Mouse (Mus musculus) neutrophil, adult 5-6 weeks (primary cell): Measurements from ENCODE around the gene Pot1b. TPM values are rescaled to one million over a fixed set of nuclear protein-coding genes. Genes with fewer than 3 reads are reported as not detected.
A peak's percentile ranks its signal among the peaks of the same experiment; 100 is the strongest.

ENCODE experiments used
- ATAC-seq: fragments of 151-379, 151-347 bp; 2 replicates; pipeline ENCODE4 v1.8.0; 2017; ENCODE audit warnings: mild to moderate bottlenecking, moderate TSS enrichment; ENCODE audit not compliant: insufficient number of reproducible peaks, poor library complexity, low FRiP score, severe bottlenecking; ENCODE audit errors: extremely low read depth
- total RNA-seq: library from RNA; stranded (forward); fragments of 200-1000 nt; gene quantifications from 2 replicates; pipeline ENCODE4 v1.2.3, GENCODE M21; 2017

Gene Pot1b
- 61.0 and 63.1 TPM in 2 replicates for total RNA-seq

GRCm38 (mm10) chr17:55711984-55712811, at the start of gene Pot1b:
Pot1b (minus strand) TSS chr17:55712628.
- peak; percentile 94 for ATAC-seq

- ATAC-seq, result no peak
Observed at GRCm38 (mm10) chr17:55751170-55751569, 38.7 kb upstream of the Pot1b start.

DNA sequence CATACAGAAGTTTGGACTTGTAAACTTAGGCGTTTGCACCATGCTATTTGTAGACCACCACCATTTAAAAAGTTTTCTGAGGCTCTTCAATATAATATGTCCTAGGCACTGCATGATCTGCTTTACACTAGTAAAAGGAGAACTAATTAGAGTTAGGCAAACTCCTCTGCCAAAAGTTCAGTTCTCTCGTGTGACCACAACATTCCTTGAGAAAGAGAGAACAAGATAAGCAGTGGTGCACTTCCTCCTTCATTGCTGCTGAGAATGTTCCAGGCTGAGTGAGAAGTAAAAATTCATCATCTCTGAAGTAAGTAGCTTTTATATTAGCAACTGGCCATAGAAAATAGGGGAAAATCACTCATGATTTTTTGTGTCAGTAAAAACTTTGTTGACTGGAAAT, 37.4 kb upstream of the Pot1b start, which contains the start of gene Adgre4:
TSS of gene Adgre4 (plus strand) at position 199 of the 400 bp plus-strand sequence.
- ATAC-seq, result no peak

- peak; percentile 64; the same call in 1 of the 2 replicates for ATAC-seq
Observed at GRCm38 (mm10) chr17:55736675-55737074, 24.2 kb upstream of the Pot1b start.

DNA sequence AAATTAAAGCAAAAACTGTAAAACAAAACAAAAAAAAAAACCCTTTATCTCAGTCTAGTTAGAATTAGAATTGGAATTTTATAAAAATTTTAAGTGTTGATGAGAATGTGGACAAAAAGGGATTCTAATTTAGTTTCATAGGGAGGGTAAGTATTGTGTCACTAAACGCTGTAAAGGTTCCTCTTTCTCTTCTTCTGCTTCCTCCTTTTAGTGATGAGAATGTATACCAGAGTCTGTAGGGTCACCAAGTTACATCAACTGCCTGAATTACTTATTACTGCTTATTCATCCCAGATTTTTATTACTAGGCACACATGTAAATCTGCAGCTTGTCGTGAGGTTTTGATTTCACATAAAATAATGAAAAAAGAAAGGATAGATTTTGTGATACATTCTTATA, 13.8 kb upstream of the Pot1b start:
- ATAC-seq, result peak; percentile 93

DNA sequence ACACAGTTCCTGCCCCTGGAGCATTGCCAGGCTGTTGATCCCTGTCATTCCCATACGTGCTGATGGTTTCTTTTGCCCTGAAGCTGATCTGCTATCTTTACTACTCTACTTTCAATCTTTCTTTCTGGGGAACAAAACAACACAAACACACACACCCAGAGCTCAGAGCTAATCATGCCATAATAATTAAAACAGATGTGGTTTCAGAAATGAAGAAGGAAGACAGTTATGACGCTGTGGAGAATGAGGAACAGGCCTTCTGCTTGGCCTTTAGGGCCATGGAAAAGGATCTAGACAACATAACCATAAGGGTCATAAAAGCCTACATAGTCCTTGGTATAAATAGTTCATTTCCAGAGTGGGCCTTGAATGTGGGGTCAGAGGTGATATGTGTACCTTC, 9.8 kb upstream of the Pot1b start:
- no peak for ATAC-seq

- ATAC-seq, result no peak
Observed at GRCm38 (mm10) chr17:55721270-55721669, 8.8 kb upstream of the Pot1b start.

DNA sequence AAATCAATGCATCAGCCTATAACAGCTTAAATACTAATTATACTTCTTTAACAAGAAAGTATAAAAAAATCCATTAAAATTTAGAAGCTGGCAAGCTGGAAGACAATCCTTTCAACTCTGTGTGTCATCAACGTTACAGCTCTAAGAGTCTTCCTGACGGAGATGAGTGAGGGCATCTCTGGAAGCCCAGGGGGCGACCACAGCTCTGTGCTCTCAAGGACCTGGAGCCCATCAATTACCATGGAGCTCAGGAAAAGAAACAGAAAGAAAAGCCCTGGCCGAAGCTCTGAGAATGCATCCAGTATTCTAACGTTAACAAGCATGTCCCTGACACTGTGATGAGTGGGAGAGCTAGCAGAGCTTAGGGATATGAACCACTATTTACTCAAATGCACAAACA, 9.6 kb downstream of the Pot1b start:
- ATAC-seq, result no peak

- peak; percentile 91 for ATAC-seq
Observed at GRCm38 (mm10) chr17:55702161-55702820, 10.1 kb downstream of the Pot1b start.

DNA sequence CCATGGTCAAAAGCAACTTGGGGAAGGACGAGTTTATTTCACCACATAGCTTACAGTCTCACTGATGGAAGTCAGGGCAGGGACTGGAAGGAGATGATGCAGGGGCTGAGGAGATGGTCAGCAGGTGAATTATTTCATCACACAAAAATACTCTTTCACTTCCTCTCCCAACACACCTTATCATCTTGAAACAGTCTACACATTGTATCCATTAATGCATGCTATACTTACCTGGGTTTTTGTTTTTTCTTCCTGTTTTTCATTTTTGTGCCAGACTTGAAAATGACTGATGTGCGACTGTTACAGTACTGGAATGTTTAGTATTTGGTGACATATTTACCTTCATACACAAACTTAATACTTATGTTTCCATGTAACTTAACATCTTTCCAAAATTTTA, 13.0 kb downstream of the Pot1b start:
- no peak for ATAC-seq

- no peak for ATAC-seq
Observed at GRCm38 (mm10) chr17:55661099-55661498, 51.3 kb downstream of the Pot1b start.

- no peak for ATAC-seq
Observed at GRCm38 (mm10) chr17:55625092-55625491, 87.3 kb downstream of the Pot1b start, which contains the start of gene Vmn2r118. Vmn2r118 (minus strand) TSS chr17:55625192.

Other genes with a start within 250 kb of the Pot1b start
- not detected in 2 replicates for gene Vmn2r118, start 87.4 kb downstream of the Pot1b start, total RNA-seq
- 9.4 and 12.0 TPM in 2 replicates for gene Adgre4, start 37.4 kb upstream of the Pot1b start, total RNA-seq
- gene Zfp119a, start 166.3 kb upstream of the Pot1b start, total RNA-seq, result 8.3 and 11.8 TPM in 2 replicates
- 46.8 and 51.0 TPM in 2 replicates for gene Zfp959, start 179.5 kb upstream of the Pot1b start, total RNA-seq
- 14.4 and 17.6 TPM in 2 replicates for gene Zfp119b, start 236.9 kb upstream of the Pot1b start, total RNA-seq
- gene Ebi3, start 240.0 kb upstream of the Pot1b start, total RNA-seq, result 19.0 and 30.3 TPM in 2 replicates
- 19.8 and 20.5 TPM in 2 replicates for gene Yju2, start 246.5 kb upstream of the Pot1b start, total RNA-seq